Mouse (Mus musculus) A20 (cell line): ENCODE results near the gene Hhipl1.
A peak's percentile ranks its signal among the peaks of the same experiment; 100 is the strongest.

Source experiments
- DNase-seq: peaks from one replicate; pipeline ENCODE4 v3.0.0-alpha.2; 2011; ENCODE audit warnings: low read depth, low spot score

Hhipl1 gene

GRCm38 (mm10) chr12:108277341-108277841, 28.7 kb upstream of the Hhipl1 start:
- no peak for DNase-seq

- no peak for DNase-seq
These were observed 27.7 kb upstream of the Hhipl1 start for GRCm38 (mm10) chr12:108278221-108278918.

- no peak for DNase-seq
These were observed 21.4 kb upstream of the Hhipl1 start for GRCm38 (mm10) chr12:108284455-108285224.

- DNase-seq: no peak
These were observed 20.7 kb upstream of the Hhipl1 start for GRCm38 (mm10) chr12:108285225-108286011.

- DNase-seq: no peak
These were observed 19.7 kb upstream of the Hhipl1 start for GRCm38 (mm10) chr12:108286381-108286780.

GRCm38 (mm10) chr12:108287011-108287410, 19.1 kb upstream of the Hhipl1 start:
- no peak for DNase-seq

GRCm38 (mm10) chr12:108288127-108288880, 17.8 kb upstream of the Hhipl1 start:
- DNase-seq: no peak

- DNase-seq: peak; percentile 58
These were observed 13.7 kb upstream of the Hhipl1 start for GRCm38 (mm10) chr12:108292419-108292818.

GRCm38 (mm10) chr12:108292957-108293356, 13.1 kb upstream of the Hhipl1 start:
- DNase-seq: peak; percentile 76

- no peak for DNase-seq
These were observed 11.4 kb upstream of the Hhipl1 start for GRCm38 (mm10) chr12:108294620-108295019.

GRCm38 (mm10) chr12:108297033-108297432, 9.0 kb upstream of the Hhipl1 start:
- DNase-seq: peak; percentile 22

GRCm38 (mm10) chr12:108301006-108301405, 5.1 kb upstream of the Hhipl1 start:
- DNase-seq: no peak

GRCm38 (mm10) chr12:108303778-108304365, 2.2 kb upstream of the Hhipl1 start:
- DNase-seq: no peak

- DNase-seq: no peak
These were observed 898 bp upstream of the Hhipl1 start for GRCm38 (mm10) chr12:108305172-108305571.

- peak; percentile 47 for DNase-seq
These were observed 1.5 kb downstream of the Hhipl1 start for GRCm38 (mm10) chr12:108307553-108307952.

GRCm38 (mm10) chr12:108308363-108308856, 2.3 kb downstream of the Hhipl1 start:
- no peak for DNase-seq

GRCm38 (mm10) chr12:108309116-108309794, 3.2 kb downstream of the Hhipl1 start:
- DNase-seq: no peak

- no peak for DNase-seq
These were observed 4.0 kb downstream of the Hhipl1 start for GRCm38 (mm10) chr12:108310041-108310440.

GRCm38 (mm10) chr12:108310456-108311027, 4.5 kb downstream of the Hhipl1 start:
- no peak for DNase-seq
